Mouse (Mus musculus): ENCODE data around the gene Frmd3. TPM values are rescaled to one million over a fixed set of nuclear protein-coding genes. Genes with fewer than 3 reads are reported as not detected.

Frmd3 gene
- total RNA-seq, 2 experiments from 2014 or later, result 8.1 to 8.2 TPM

Other genes with a start within 250 kb of the Frmd3 start
- under 1 TPM; 0.10 to 0.18 TPM for gene Rasef, start 222.4 kb upstream of the Frmd3 start, total RNA-seq (2021)
- gene Gm11758, start 137.2 kb upstream of the Frmd3 start, total RNA-seq (2021), result not detected
- gene Gm11757, start 122.3 kb upstream of the Frmd3 start, total RNA-seq (2021), result not detected
- not detected for gene Gm13871, start 107.5 kb upstream of the Frmd3 start, total RNA-seq (2021)
- not detected for gene Gm11756, start 92.7 kb upstream of the Frmd3 start, total RNA-seq (2021)
- not detected for gene 2310002L09Rik, start 62.6 kb upstream of the Frmd3 start, total RNA-seq (2021)
- gene Kdm4c, start 229.1 kb downstream of the Frmd3 start, total RNA-seq (2021), result 10 to 100 TPM; 21.7 to 26.4 TPM

All from left cerebral cortex, postnatal 36 days (tissue).